Mouse (Mus musculus) ES-Bruce4 (cell line): ENCODE data around the gene Ankrd13d. TPM values are rescaled to one million over a fixed set of nuclear protein-coding genes. Genes with fewer than 3 reads are reported as not detected.

Source experiments
- H3K27ac ChIP-seq: 2 replicates; pipeline ENCODE4 v1.5.1; 2012; ENCODE audit warnings: low read length, inconsistent platforms; ENCODE audit not compliant: insufficient read depth
- H3K27me3 ChIP-seq: 2 replicates; pipeline ENCODE4 v1.6.1; 2012; ENCODE audit warnings: mild to moderate bottlenecking, low read length, inconsistent platforms; ENCODE audit not compliant: control insufficient read depth, poor library complexity, insufficient read depth, severe bottlenecking
- H3K36me3 ChIP-seq: 2 replicates; pipeline ENCODE4 v1.6.1; 2012; ENCODE audit warnings: inconsistent platforms, mild to moderate bottlenecking, low read length, moderate library complexity; ENCODE audit not compliant: control insufficient read depth, poor library complexity, insufficient read depth, severe bottlenecking
- H3K4me1 ChIP-seq: one replicate; pipeline ENCODE4 v1.8.1; 2011; ENCODE audit warnings: low read length; ENCODE audit not compliant: control insufficient read depth, insufficient read depth
- H3K4me3 ChIP-seq: 2 replicates; pipeline ENCODE4 v1.5.1; 2011; ENCODE audit warnings: low read depth, mild to moderate bottlenecking, low read length
- H3K9ac ChIP-seq: 2 replicates; pipeline ENCODE4 v1.6.1; 2012; ENCODE audit warnings: low read depth, mild to moderate bottlenecking, inconsistent platforms; ENCODE audit not compliant: poor library complexity, severe bottlenecking
- H3K9me3 ChIP-seq: replicated peaks from 2 replicates; pipeline ENCODE4 v1.6.1; 2012; ENCODE audit warnings: mild to moderate bottlenecking, low read length, inconsistent platforms; ENCODE audit not compliant: control insufficient read depth, poor library complexity, insufficient read depth, severe bottlenecking
- CTCF ChIP-seq: IDR thresholded peaks from one replicate; pipeline ENCODE4 v1.8.1; 2011; ENCODE audit warnings: low read depth, low read length
- EP300 ChIP-seq: IDR thresholded peaks from 2 replicates; pipeline ENCODE4 v1.6.1; 2011; ENCODE audit warnings: low read depth, low read length; ENCODE audit not compliant: insufficient read depth
- POLR2A ChIP-seq: IDR thresholded peaks from one replicate; pipeline ENCODE4 v1.8.1; 2011; ENCODE audit warnings: low read length; ENCODE audit not compliant: insufficient read depth
- polyA plus RNA-seq: library from polyadenylated mRNA; stranded (reverse); fragments of >200 nt; gene quantifications from 2 replicates; pipeline ENCODE4 v1.2.4, GENCODE M21; 2011; ENCODE audit warnings: low read depth; ENCODE audit not compliant: missing spikeins, insufficient read depth, insufficient read length

Gene Ankrd13d
- polyA plus RNA-seq, 1 experiment, result 4.9 TPM

DNA sequence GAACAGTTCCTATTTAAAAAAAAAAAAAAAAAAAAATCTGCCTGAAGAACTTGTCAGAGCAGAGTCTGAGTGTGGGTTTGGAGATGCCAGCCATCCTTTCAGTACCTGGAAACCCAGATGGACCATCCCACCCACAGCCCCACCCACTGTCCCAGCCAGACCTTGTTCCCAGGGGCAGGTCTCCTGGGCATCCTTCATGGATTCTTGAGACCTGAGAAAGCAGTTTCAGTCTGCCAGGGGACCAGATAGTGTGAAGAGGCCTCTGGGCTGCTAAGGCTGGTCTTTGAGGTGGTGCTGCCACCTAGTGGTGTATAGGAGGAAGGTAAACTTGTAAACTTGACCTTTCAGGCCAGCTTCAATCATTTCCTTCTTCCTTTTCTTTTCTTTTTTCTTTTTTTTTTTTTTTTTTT, 26.8 kb upstream of the Ankrd13d start:
- TF ChIP-seq EP300, result no peak
- TF ChIP-seq POLR2A, result no peak
- TF ChIP-seq CTCF, result peak; percentile 76
- no peaks in the 10 kb centered on the region for H3K27me3 ChIP-seq
- H3K36me3 ChIP-seq, result no peaks in the 10 kb centered on the region
- no peak overlapping the region for H3K4me3 ChIP-seq
- no peaks in the 10 kb centered on the region for H3K9me3 ChIP-seq
- no peaks in the 10 kb centered on the region for H3K4me1 ChIP-seq
- no peak overlapping the region for H3K9ac ChIP-seq
- H3K27ac ChIP-seq, result no peak overlapping the region

GRCm38 (mm10) chr19:4309302-4309701, 26.4 kb upstream of the Ankrd13d start:
- no peaks in the 10 kb centered on the region for H3K4me1 ChIP-seq
- H3K9ac ChIP-seq, result no peak overlapping the region
- no peaks in the 10 kb centered on the region for H3K27me3 ChIP-seq
- TF ChIP-seq POLR2A, result no peak
- TF ChIP-seq CTCF, result no peak
- TF ChIP-seq EP300, result no peak
- no peaks in the 10 kb centered on the region for H3K9me3 ChIP-seq
- no peak overlapping the region for H3K27ac ChIP-seq
- H3K4me3 ChIP-seq, result no peak overlapping the region
- H3K36me3 ChIP-seq, result no peaks in the 10 kb centered on the region

GRCm38 (mm10) chr19:4306190-4306577, 23.2 kb upstream of the Ankrd13d start, which contains the start of gene Grk2:
TSS of gene Grk2 (minus strand) at chr19:4306222.
- H3K9me3 ChIP-seq, result no peaks in the 10 kb centered on the region
- peak within 1 kb of the TSS; percentile 83 for H3K4me3 ChIP-seq
- H3K9ac ChIP-seq, result peak within 1 kb of the TSS; percentile 97
- H3K4me1 ChIP-seq, result no peaks in the 10 kb centered on the region
- no peaks in the 10 kb centered on the region for H3K27me3 ChIP-seq
- TF ChIP-seq POLR2A (no peak), EP300 (no peak), CTCF (peak; percentile 58)
- H3K36me3 ChIP-seq, result no peaks in the 10 kb centered on the region
- H3K27ac ChIP-seq, result no peak within 1 kb of the TSS

DNA sequence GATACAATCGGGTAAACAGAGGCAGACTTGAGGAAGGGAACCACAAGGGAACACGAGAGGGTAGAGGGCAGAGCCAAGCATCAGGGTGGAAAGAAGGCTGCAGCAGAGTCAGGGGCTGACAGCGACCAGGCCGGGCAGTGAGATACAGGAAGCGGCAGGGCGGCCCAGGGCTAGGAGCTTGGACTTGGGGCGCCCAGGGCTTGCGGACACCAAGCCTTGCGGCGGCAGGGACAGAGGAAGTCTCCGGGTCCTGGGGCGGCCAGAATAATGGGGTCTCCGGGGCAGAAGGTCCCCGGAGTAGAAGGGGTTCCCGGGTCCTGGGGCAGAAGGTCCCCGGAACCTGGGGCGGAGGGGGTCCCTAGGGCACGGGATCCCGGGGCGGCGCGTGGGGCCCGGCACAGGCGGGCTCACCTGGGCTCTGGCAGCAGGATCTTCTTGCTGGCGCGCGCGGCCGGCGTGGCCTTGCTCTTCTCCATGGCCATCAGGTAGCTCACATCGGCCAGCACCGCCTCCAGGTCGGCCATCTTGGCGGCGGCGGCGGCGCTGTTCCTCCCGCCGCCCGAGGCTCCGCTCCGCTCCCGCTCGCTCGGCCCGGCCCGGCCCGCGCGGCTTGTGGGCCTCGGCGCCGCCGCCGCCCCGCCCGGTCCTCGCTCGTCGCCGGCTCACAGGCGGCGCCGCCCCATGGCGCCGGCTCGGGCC, 22.7 kb upstream of the Ankrd13d start:
- Histone ChIP-seq H3K4me1 (no peaks in the 10 kb centered on the region), H3K27me3 (no peaks in the 10 kb centered on the region)

DNA sequence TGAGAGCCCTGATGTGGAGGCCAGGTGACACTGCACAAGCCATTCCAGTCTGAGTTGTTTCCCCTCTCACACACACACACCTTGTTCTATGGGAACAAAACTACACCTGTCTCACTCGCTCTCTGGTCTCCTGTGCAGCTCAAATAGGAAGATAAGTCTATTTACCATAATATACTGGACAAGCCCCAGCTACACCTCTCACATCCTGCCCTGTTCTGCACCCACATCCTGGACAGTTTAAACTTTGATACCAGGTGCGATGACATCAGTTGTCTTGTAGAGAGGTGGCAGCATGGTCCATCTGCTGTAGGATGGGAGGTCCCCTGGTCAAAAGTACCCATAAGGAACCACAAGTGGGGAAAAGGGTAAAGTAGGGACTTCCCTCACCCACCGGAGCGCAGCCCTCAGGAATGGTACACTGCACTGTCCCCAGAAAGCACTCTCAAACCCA, 22.0 kb upstream of the Ankrd13d start:
- no peak overlapping the region for H3K27ac ChIP-seq
- peak overlapping the region; percentile 83 for H3K4me3 ChIP-seq
- H3K27me3 ChIP-seq, result no peaks in the 10 kb centered on the region
- TF ChIP-seq POLR2A (no peak), EP300 (no peak), CTCF (no peak)
- no peaks in the 10 kb centered on the region for H3K9me3 ChIP-seq
- no peaks in the 10 kb centered on the region for H3K36me3 ChIP-seq
- H3K4me1 ChIP-seq, result peaks cover 2% of the 10 kb centered on the region
- peak overlapping the region; percentile 97 for H3K9ac ChIP-seq

More for the DNA sequence above, 22.7 kb upstream of the Ankrd13d start:
- Histone ChIP-seq H3K9ac (peak overlapping the region; percentile 97), H3K9me3 (no peaks in the 10 kb centered on the region), H3K27ac (no peak overlapping the region), H3K36me3 (no peaks in the 10 kb centered on the region), H3K4me3 (peak overlapping the region; percentile 83)
- no peak for TF ChIP-seq POLR2A
- TF ChIP-seq CTCF, result no peak
- TF ChIP-seq EP300, result no peak

DNA sequence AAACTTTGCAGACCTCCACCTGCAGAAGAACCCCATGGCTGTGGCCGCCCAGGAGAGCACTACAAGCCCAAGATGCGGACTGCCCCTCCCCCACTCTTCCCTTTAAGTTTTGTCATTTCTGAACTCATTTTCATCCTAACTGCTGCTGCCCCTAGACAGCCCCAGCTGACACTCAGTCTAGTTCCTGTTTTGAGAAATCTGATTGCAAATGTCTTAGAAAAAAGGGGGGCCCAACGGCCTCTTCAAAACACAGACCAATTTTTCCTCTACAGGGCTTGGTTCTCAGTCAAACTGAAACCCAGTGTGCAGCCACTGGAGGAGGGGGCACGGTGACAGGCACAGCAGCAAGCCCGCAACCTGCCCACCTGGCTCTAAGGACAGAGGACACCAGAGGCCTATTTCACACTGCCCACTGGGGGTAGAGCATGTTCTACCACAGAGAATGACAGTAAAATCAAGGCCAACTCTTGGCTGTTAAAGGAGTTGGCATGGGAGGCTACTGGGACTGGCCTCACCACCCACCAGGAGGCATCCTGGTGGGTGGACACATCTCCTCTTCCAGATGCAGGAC, 21.4 kb upstream of the Ankrd13d start:
- Histone ChIP-seq H3K27ac (no peak overlapping the region), H3K4me3 (no peak overlapping the region), H3K27me3 (no peaks in the 10 kb centered on the region), H3K4me1 (peaks cover 2% of the 10 kb centered on the region), H3K36me3 (no peaks in the 10 kb centered on the region), H3K9ac (no peak overlapping the region), H3K9me3 (no peaks in the 10 kb centered on the region)
- TF ChIP-seq EP300 (no peak), POLR2A (no peak), CTCF (no peak)
